Mouse (Mus musculus): ENCODE measurements around the gene Npcd.

Gene Npcd

GRCm38 (mm10) chr15:79834130-79834880 lies at the start of gene Npcd, which contains the start of gene Cbx6:
Gene Npcd (minus strand): TSS chr15:79834237.
Gene Cbx6 (minus strand): TSS chr15:79834688.
- in situ Hi-C loops (cut with MboI), result loop anchor here (5.0 kb wide), 2 partner anchors 48 to 78 kb away; no protein-coding TSS in a partner anchor

- in situ Hi-C loops (cut with MboI), result loop anchor here (5.0 kb wide), 1 partner anchor 51 kb away; the partner anchor contains the start of genes Cbx6 and Npcd
Measured at GRCm38 (mm10) chr15:79883352-79883822, 49.4 kb upstream of the Npcd start.

- in situ Hi-C loops (cut with MboI), result loop anchor here (5.0 kb wide), 1 partner anchor 50 kb away; the partner anchor contains the start of genes Cbx6 and Npcd
Measured at GRCm38 (mm10) chr15:79882623-79883267, 48.7 kb upstream of the Npcd start.

- in situ Hi-C loops (cut with MboI), result loop anchor here (5.0 kb wide), 1 partner anchor 48 kb away; the partner anchor contains the start of genes Cbx6 and Npcd
Measured at GRCm38 (mm10) chr15:79880477-79880876, 46.4 kb upstream of the Npcd start.

- in situ Hi-C loops (cut with MboI), result no loop called here
Measured at GRCm38 (mm10) chr15:79879319-79879718, 45.3 kb upstream of the Npcd start.

GRCm38 (mm10) chr15:79878725-79879136 lies 44.7 kb upstream of the Npcd start:
- in situ Hi-C loops (cut with MboI), result no loop called here

GRCm38 (mm10) chr15:79875261-79875995 lies 41.4 kb upstream of the Npcd start:
- in situ Hi-C loops (cut with MboI), result no loop called here

GRCm38 (mm10) chr15:79873995-79874394 lies 40.0 kb upstream of the Npcd start:
- in situ Hi-C loops (cut with MboI), result no loop called here

- in situ Hi-C loops (cut with MboI), result no loop called here
Measured at GRCm38 (mm10) chr15:79873545-79873944, 39.5 kb upstream of the Npcd start.

- in situ Hi-C loops (cut with MboI), result no loop called here
Measured at GRCm38 (mm10) chr15:79867260-79868002, 33.4 kb upstream of the Npcd start.

GRCm38 (mm10) chr15:79859821-79860220 lies 25.8 kb upstream of the Npcd start:
- in situ Hi-C loops (cut with MboI), result no loop called here

GRCm38 (mm10) chr15:79858979-79859378 lies 24.9 kb upstream of the Npcd start:
- in situ Hi-C loops (cut with MboI), result no loop called here

GRCm38 (mm10) chr15:79850143-79850542 lies 16.1 kb upstream of the Npcd start:
- in situ Hi-C loops (cut with MboI), result no loop called here

GRCm38 (mm10) chr15:79847100-79847499 lies 13.1 kb upstream of the Npcd start:
- in situ Hi-C loops (cut with MboI), result no loop called here

- in situ Hi-C loops (cut with MboI), result no loop called here
Measured at GRCm38 (mm10) chr15:79845986-79846385, 11.9 kb upstream of the Npcd start.

- in situ Hi-C loops (cut with MboI), result no loop called here
Measured at GRCm38 (mm10) chr15:79842985-79843384, 8.9 kb upstream of the Npcd start.

- in situ Hi-C loops (cut with MboI), result no loop called here
Measured at GRCm38 (mm10) chr15:79840281-79840680, 6.2 kb upstream of the Npcd start.

GRCm38 (mm10) chr15:79834881-79835260 lies 834 bp upstream of the Npcd start:
- in situ Hi-C loops (cut with MboI), result loop anchor here (5.0 kb wide), 2 partner anchors 47 to 77 kb away; no protein-coding TSS in a partner anchor

GRCm38 (mm10) chr15:79833251-79834050 lies 586 bp downstream of the Npcd start:
- in situ Hi-C loops (cut with MboI), result loop anchor here (5.0 kb wide), 2 partner anchors 49 to 79 kb away; no protein-coding TSS in a partner anchor
